Mouse (Mus musculus) neutrophil, adult 5-6 weeks (primary cell): ENCODE data around the gene Kifc1. TPM values are rescaled to one million over a fixed set of nuclear protein-coding genes. Genes with fewer than 3 reads are reported as not detected.
A peak's percentile ranks its signal among the peaks of the same experiment; 100 is the strongest.

Experiments used
- ATAC-seq: fragments of 151-379, 151-347 bp; 2 replicates; pipeline ENCODE4 v1.8.0; 2017; ENCODE audit warnings: mild to moderate bottlenecking, moderate TSS enrichment; ENCODE audit not compliant: insufficient number of reproducible peaks, poor library complexity, low FRiP score, severe bottlenecking; ENCODE audit errors: extremely low read depth
- total RNA-seq: library from RNA; stranded (forward); fragments of 200-1000 nt; gene quantifications from 2 replicates; pipeline ENCODE4 v1.2.3, GENCODE M21; 2017

Gene Kifc1
- total RNA-seq, 1 experiment from 2014 or later: 3.0 TPM

DNA sequence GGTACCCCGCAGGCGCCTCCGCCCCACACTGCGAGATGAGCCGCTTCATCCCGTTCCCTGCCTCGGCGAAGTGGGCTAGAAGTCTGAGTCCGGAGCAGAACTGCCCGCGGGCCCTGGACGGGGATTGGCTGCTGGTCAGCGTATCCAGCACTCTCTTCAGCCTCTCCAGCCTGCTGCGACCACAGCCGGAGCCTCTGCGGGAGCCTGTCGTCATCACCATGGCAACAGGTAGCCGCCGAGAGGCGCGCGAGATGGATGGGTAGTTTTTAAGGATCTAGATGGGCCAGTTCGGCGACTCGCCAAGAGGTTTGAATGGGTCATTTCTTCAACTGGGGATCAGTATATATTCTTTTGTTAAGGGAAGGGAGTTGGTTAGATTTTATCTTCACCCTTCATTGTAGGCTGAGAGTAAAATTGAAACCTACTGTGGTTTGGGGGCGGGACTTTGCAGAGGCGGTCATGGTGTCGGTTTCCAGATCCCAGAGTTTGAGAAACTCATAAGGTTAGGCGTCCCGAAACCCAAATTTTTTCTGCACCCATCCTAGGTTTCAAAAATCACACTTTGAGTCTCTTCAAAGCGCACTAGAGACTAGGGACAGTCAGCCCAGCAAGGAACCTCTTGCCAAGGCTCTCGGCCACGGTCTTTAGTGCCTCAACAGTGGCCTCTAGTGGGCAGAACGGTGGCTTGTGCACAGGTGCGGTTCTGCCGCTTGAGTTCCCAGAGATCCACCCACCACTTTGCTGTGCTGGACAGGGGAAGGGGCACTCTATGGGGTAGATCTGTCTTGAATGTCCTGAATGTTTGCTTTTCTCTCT is 30.0 kb upstream of the Kifc1 start:
- ATAC-seq: peak; percentile 50

DNA sequence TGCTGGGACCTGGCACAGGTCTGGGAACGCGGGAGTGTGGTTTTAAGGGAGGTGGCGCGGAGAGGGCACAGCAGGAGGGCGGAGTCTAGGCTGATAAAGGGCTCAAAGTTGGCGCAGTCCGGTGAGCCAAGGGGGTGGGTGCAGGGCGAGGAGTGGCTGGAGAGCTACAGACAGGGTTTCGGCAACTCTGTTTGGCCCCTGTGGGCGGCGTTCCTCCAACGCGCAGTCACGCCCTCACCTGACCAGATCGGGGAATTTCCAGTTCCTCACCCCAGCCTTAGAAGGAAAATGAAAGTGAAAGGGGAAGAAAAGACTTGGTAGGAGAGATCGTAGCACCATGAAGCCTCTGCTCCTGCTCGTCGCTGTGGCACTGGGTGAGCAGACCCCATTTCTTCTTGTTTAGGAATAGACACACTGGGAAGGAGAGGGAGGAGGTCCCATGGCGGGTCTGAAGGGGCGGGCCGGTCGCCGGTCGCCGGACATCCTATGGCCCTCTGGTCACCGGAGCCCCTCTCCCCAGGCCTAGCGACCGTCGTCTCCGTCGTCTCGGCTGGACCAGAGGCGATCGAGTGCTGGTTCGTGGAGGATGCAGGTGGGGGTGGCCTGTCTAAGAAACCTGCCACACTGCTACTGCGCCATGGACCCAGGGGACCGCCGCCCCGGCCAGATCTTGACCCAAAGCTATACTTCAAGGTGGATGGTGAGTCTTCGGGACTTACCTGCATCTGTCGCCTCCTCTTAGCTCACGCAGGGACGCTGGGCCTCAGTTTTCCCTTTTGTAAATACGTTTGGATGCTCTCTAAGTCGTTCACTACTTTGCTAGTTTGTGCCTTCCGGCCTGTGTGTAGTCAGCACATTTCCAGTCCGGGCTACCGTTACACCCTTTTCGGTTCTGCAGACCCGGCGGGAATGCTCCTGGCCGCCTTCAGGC is 29.2 kb upstream of the Kifc1 start:
- ATAC-seq: peak; percentile 74

DNA sequence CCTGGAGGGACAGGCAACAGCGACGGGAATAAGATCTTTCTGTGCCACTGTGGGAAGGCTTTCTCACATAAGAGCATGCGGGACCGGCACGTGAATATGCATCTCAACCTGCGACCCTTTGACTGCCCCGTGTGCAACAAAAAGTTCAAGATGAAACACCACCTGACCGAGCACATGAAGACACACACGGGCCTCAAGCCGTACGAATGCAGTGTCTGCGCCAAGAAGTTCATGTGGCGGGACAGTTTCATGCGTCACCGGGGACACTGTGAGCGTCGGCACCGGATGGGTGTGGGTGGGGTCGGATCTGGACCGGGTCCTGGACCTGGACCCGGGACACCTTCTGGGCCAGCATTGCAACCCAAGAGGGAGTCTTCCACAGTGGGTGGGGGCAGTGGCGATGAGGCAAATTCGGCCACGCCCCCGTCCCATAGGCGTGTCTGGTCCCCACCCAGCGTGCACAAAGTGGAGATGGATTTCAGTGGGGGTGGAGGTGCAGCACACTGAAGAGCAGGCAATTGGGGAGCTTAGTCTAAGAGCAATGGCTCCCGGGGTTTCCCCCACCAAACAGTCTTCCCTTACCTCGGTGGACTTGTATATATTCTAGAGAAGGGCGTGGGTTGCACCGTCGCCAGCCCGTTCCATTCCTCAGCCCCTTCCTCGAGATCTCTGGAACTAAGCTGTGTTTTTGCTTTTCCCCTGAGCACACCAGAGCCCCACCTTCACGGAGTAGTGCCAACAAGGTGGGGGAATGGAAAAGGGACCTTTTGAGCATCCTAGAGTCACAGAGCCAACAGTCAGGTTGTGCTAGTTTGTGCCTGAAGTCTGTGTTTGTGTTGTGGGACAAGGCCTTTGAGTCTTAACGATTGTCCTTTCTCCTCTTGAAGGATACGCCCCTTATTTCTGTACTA is 28.1 kb upstream of the Kifc1 start:
- no peak for ATAC-seq

DNA sequence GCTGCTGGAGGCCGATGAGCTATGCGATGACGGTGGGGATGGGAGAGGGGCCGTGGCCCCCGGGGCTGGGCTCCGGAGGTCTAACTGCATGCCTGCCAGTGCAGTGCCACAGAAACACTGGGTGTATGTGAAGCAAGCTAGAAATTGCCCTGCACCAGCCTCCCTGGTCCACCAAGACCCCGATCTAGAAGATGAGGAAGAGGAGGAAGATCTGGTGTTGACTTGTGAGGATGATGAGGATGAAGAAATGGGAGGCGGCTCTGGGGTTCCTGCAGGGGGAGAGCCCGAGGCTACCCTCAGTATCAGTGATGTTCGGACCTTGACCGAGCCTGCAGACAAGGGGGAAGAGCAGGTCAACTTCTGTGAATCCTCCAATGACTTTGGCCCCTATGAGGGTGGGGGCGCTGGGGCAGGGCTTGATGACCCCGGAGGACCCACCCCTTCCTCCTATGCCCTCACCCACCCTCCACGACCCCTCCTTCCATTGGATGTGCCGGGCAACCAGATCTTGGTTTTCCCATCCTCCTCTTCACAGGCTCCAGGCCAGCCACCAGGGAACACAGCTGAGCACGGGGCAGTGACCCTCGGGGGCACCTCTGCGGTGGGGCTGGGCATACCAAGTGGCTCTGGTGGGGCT is 27.3 kb upstream of the Kifc1 start:
- no peak for ATAC-seq

DNA sequence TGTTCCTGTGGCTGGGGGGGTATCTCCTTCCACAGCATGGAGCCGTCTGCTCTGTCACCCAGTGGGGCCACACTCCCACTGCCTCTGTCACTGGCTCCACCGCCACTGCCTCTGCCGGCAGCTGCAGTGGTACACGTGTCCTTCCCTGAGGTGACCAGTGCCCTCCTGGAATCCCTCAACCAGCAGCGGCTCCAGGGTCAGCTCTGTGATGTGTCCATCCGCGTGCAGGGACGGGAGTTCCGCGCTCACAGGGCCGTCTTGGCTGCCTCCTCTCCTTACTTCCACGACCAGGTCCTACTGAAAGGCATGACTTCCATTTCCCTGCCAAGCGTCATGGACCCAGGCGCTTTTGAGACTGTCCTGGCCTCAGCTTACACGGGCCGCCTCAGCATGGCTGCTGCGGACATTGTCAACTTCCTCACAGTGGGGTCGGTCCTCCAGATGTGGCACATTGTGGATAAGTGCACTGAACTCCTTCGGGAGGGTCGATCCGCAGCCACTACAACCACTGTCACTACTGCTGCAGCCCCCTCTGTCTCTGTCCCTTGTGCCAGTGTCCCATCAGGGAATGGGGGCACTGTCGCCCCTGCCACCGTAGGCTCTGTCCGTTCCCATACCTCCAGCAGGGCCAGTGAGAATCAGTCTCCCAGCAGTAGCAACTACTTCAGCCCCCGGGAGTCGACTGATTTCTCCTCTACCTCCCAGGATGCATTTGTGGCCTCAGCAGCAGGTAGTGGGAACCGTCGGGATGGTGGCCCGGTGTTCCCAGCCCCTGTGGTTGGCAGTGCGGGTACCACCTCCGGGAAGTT is 26.6 kb upstream of the Kifc1 start:
- no peak for ATAC-seq

DNA sequence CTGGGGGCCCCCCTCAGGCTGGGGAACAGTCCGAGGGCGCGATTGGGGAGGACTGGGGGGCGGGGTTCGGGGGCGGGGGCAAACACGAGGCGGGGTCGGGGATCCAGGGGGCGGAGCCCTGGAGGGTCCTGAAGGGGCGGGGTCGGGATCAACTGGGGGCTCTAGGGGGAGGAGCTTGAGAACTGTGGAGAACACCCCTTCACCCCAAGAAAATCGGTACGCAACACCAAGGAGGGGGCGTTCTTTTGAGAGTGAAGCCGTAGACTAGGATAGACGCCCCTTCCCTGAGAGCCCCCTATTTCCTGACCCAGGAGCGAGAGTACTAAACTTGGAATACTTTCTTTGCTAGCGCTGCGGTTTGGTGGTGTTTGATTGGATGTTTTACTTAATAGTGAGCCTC is 25.8 kb upstream of the Kifc1 start:
- no peak for ATAC-seq

DNA sequence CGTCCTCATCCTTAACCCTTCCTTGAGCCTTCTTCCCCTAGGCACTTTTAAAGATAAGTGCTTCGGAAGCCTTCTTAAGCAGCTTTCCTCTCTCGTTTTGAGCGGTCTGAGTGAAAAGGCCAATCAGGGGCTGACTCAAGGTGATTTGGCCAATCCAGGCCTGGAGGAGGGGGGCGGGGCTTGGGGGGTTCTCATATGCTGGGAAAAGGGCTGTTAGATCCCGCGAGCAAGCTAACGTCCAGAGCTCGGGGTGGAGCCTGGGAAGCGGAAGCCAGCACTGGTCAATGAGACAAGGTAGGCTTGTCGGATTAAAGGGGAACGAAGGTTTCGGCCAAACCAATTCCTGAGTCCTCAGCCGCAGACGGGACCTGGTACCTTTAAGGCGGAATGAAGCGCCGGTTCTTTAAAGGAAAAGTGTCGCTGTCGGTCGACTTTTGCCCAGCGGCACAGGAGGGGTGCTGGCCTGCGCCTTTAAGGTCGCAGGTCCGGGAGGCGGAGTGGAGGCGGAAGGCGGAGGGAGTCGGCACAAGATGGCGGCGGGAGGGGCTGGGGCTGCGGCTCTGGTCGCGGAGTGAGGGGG is 25.3 kb upstream of the Kifc1 start, which contains the start of the genes Tapbp and Zbtb22:
Tapbp (plus strand) TSS at position 229 of the 580 bp plus-strand sequence.
Zbtb22 (plus strand) TSS at position 234 of the 580 bp plus-strand sequence.
- ATAC-seq: peak; percentile 66

DNA sequence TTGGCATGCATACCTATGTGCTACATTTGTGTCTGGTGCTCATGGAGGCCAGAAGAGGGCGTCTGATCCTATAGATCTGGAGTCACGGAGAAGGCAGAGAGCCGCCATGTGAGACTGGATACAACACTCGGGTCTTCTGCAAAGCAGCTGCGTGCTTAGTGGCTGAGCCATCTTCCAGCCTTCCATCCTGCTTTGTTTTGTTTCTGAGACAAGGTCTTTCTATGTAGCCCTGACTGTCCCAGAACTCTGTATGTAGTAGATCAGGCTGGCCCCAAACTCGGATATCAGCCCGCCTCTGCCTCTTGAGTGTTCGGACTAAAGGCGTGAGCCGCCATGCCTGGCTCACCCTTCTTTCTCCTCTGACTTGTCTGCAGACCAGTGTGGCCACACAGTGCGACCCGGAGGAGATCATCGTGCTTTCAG is 24.5 kb upstream of the Kifc1 start:
- ATAC-seq: no peak

DNA sequence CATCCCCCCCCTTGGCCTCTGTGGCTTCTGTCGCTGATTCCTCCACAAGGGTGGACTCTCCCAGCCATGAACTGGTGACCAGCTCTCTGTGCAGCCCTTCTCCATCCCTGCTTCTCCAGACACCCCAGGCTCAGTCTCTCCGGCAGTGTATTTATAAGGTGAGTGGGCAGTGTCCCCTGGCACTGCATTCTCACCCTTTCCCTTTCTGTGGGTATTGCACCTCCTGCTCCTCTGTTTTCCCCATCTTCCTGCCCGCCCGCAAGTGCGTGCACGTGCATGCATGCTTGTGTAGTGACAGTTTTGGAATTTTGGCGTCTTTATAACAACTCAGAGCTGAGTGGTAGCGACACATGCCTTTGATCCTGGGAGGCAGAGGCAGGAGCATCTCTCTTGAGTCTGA is 23.4 kb upstream of the Kifc1 start:
- ATAC-seq: no peak

DNA sequence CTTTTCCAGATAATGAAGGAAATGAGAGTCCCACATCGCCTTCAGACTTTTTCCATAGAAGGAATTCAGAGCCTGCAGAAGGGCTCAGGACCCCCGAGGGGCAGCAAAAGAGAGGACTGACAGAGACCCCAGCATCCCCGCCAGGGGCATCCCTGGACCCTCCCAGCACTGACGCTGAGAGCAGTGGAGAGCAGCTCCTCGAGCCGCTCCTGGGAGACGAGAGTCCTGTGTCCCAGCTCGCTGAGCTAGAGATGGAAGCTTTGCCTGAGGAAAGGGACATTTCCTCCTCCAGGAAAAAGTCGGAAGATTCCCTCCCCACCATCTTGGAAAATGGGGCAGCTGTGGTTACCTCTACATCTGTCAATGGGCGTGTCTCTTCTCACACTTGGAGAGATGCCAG is 22.8 kb upstream of the Kifc1 start:
- no peak for ATAC-seq

DNA sequence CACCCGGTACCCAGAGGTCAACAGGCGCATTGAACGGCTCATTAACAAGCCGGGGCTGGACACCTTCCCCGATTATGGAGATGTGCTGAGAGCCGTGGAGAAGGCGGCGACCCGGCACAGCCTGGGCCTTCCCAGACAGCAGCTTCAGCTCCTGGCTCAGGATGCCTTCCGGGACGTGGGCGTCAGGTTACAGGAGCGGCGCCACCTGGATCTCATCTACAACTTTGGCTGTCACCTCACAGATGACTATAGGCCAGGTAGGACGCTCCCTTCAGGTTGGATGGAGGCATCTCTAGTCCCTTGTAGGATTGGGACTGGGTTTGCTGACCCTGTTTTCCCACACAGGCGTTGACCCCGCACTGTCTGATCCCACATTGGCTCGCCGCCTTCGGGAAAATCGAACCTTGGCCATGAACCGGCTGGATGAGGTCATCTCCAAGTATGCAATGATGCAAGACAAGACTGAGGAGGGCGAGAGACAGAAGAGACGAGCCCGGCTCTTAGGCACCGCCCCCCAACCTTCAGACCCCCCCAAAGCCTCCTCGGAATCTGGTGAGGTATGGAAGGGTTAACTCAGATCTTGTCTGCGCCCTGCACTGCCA is 21.5 kb upstream of the Kifc1 start:
- ATAC-seq: no peak

DNA sequence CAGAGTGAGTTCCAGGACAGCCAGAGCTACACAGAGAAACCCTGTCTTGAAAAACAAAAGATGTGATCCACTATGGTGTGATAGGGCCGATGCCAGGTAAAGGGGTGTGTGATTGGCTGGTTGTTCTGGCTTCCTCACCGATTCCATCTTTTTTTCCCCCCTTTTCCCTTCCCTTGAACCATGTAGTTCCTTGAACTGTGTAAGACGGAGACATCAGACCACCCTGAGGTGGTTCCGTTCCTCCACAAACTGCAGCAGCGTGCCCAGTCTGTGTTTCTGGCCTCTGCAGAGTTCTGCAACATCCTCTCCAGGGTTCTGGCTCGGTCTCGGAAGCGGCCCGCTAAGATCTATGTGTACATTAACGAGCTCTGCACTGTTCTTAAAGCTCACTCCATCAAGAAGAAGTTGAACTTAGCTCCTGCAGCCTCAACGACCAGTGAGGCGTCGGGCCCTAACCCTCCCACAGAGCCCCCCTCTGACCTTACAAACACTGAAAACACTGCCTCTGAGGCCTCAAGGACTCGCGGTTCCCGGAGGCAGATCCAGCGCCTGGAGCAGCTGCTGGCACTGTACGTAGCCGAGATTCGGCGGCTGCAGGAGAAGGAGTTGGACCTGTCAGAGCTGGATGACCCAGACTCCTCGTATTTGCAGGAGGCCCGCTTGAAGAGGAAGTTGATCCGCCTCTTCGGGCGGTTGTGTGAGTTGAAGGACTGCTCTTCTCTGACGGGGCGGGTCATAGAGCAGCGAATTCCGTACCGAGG is 20.8 kb upstream of the Kifc1 start:
- no peak for ATAC-seq

DNA sequence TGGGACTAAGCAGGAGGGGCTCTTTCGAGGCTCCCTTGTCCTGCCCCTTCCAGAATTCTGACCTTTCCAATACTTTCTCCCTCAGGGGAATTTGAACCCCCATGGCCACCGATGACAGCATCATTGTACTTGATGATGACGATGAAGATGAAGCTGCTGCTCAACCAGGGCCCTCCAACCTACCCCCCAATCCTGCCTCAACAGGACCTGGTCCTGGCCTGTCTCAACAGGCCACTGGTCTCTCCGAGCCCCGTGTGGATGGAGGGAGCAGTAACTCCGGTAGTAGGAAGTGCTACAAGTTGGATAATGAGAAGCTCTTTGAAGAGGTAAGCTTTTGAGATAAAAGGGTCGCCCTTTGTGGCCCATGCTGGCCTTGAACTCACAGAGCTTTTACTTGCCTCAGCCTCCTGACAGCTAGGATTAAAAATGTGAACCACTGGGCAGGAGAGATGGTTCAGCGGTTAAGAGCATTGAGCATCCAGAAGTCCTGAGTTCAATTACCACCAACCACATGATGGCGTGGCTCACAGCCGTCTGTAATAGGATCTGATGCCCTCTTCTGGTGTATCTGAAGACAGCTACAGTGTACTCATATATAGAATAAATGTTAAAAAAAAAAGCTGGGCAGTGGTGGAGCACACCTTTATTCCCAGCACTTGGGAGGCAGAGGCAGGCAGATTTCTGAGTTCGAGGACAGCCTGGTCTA is 20.0 kb upstream of the Kifc1 start:
- ATAC-seq: no peak

DNA sequence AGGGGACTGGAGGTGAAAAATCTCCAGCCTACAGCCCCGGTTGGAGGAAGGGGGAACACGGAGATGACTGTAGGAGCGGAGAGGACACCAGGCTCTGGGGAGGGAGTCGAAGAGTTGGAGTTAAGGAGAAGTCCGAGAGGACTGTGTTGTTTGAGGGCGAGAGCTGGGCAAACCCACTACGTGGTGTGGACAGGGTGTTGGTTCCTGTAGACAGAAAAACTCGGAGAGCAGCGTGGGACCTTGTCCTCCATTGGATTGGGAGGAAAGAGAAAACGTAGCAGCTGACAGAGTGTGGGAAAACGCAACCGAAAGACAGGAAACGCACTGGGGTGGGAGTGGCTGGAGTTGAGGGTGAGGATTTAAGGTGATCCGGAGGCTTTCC is 19.4 kb upstream of the Kifc1 start:
- no peak for ATAC-seq

DNA sequence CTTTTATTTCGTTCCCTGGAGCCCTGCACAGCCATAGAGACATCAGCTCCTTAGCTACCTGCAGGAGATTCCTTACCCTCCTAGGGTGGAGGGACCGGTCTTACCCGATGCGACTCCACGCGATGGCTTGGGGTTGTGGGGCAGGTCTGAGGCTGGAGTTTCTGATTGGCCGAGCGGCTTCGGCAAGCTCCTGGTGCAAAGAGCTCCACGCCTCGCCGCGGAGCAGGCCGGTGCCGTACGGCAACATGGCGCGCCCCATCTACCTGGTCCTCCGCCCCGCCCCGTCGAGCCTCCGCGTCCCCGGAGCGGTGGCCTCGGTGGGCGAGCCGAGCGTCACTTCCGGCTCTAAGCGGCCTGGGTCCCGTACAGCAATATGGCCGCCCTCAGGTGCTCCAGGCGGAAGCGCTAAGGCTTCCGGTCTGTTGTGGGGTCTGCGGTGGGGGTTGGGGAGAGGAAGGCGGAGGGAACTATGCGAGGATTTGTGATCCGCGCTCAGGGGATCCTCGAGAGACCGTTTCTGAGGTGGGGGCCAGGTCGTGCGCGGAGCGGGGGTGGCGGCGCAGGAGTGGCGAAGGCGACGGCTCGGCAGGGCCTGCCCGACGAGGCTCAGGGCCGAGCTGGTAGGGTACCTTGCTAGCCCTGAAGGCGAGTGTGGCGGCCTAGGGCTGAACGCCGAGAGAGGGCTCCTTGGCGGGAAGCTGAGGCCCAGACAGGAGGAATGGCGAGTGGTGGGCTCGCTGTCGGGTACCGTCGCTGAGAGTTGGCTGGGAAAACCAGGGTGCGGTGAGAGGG is 18.8 kb upstream of the Kifc1 start, which contains the start of gene Daxx:
Daxx (plus strand) TSS at position 338 of the 792 bp plus-strand sequence.
- peak; percentile 88 for ATAC-seq
